Mouse (Mus musculus) heart, embryonic 10.5 days (tissue): ENCODE results near the gene Hcfc2. TPM values are rescaled to one million over a fixed set of nuclear protein-coding genes. Genes with fewer than 3 reads are reported as not detected.

ENCODE experiments used
- DNase-seq: peaks from one replicate; pipeline ENCODE4 v3.0.0-alpha.2; 2017; ENCODE audit warnings: low spot score
- H3K27ac ChIP-seq: fragments of 300-500 bp; sonication (generic); 2 replicates; pipeline ENCODE4 v1.5.1; 2016; ENCODE audit warnings: mild to moderate bottlenecking
- H3K27me3 ChIP-seq: fragments of 300-500 bp; sonication (generic); 2 replicates; pipeline ENCODE4 v1.6.1; 2016; ENCODE audit warnings: mild to moderate bottlenecking; ENCODE audit not compliant: poor library complexity, insufficient read depth, severe bottlenecking
- H3K36me3 ChIP-seq: fragments of 300-500 bp; sonication (generic); 2 replicates; pipeline ENCODE4 v1.6.1; 2016; ENCODE audit warnings: mild to moderate bottlenecking, moderate library complexity
- H3K4me1 ChIP-seq: fragments of 300-500 bp; sonication (generic); 2 replicates; pipeline ENCODE4 v1.6.1; 2016; ENCODE audit warnings: mild to moderate bottlenecking
- H3K4me3 ChIP-seq: fragments of 300-500 bp; sonication (generic); 2 replicates; pipeline ENCODE4 v1.5.1; 2016; ENCODE audit warnings: mild to moderate bottlenecking, moderate library complexity
- H3K9me3 ChIP-seq: fragments of 300-500 bp; sonication (generic); 2 replicates; pipeline ENCODE4 v1.6.1; 2016; ENCODE audit warnings: mild to moderate bottlenecking, moderate library complexity
- WGBS: fragments of 180-500 bp; shearing (Covaris S2); methylation state at CpG from one replicate; pipeline ENCODE4 v1.1.7; 2016; 5-methylcytosine and 5-hydroxymethylcytosine counted together
- polyA plus RNA-seq: library from polyadenylated mRNA; unstranded; fragments of >200 nt; fragmentation: Nextera tagmentation; extraction: Ambion mirVana; gene quantifications from 2 replicates; pipeline ENCODE4 v1.2.1, GENCODE M21; 2016

The Hcfc2 gene
- polyA plus RNA-seq, 1 experiment from 2014 or later = 37.7 TPM

DNA sequence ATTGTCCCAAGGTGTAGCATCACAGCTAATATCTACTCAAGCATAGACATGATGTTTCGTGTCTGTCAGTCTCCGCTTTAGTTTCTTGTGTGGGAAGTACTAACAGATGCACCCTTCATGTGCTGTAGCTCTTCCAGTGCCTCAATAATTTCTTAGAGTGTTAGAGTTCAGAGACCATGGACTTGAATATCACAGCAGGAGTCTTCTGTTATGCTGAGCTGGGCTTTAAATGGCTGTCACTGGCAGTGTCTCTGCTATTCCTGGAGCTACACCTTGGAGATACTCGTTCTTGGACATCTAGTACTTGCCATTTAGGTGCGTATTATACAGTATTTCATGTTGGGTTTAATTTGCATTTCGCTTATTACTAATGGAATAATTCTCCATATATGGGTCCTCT, 49.3 kb downstream of the Hcfc2 start:
- H3K27me3 ChIP-seq = no peaks in the 10 kb centered on the region
- DNase-seq = no peak
- H3K27ac ChIP-seq = no peak overlapping the region
- 88% methylated on average over 5 of the region's 5 CpGs for WGBS
- no peaks in the 10 kb centered on the region for H3K4me1 ChIP-seq
- no peak overlapping the region for H3K4me3 ChIP-seq
- H3K9me3 ChIP-seq = no peaks in the 10 kb centered on the region
- peaks cover 66% of the 10 kb centered on the region for H3K36me3 ChIP-seq

DNA sequence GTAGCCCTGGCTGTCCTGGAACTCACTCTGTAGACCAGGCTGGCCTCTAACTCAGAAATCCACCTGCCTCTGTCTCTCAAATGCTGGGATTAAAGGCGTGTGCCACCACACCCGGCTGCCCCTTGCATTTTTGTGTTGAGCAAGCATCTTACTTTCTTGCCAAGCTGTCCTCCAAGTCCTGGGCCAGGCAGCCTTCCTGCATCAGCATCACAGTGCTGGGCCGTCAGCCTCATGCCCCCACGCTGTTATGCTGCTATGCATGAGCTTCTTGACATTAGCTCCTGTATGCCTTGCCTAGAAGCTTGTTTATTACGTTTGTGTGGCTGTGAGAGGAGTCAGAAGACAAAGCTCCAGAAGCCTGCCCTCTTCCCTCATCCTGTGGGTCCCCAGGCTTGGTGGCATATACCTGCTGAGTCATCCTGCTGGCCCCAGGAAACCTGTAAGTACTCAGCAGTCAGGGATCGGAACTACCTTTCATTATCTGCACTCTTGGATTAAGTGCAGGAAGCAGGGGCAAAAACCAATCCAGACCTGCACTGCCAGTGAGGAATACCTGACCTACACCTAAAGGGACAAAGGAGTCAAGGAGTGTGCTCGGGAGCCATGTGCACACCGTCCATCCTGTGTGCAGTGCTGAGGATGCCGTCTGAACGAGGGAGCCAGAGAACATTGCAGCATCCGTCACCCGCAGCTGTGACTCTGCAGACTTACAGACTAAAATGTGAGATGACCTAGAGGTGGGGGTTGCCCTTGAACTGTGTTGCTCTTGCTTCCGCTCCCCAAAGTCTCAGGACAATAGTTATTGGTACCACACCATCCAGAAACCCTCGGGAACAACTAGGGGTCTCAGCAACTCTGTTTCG, 51.3 kb downstream of the Hcfc2 start:
- WGBS = 85% methylated on average over 15 of the region's 15 CpGs
- Histone ChIP-seq H3K27me3 (no peaks in the 10 kb centered on the region), H3K4me3 (no peak overlapping the region), H3K27ac (no peak overlapping the region), H3K36me3 (peaks cover 77% of the 10 kb centered on the region), H3K4me1 (no peaks in the 10 kb centered on the region), H3K9me3 (no peaks in the 10 kb centered on the region)
- no peak for DNase-seq

- Histone ChIP-seq H3K4me3 (no peak overlapping the region), H3K4me1 (no peaks in the 10 kb centered on the region), H3K36me3 (peaks cover 97% of the 10 kb centered on the region), H3K27ac (no peak overlapping the region), H3K9me3 (no peaks in the 10 kb centered on the region), H3K27me3 (no peaks in the 10 kb centered on the region)
- 95% methylated on average over 6 of the region's 6 CpGs for WGBS
- no peak for DNase-seq
Measured at GRCm38 (mm10) chr10:82750778-82751177, 54.8 kb downstream of the Hcfc2 start.

- WGBS = 86% methylated on average over 3 of the region's 3 CpGs
Measured at GRCm38 (mm10) chr10:82752921-82753320, 57.0 kb downstream of the Hcfc2 start.

DNA sequence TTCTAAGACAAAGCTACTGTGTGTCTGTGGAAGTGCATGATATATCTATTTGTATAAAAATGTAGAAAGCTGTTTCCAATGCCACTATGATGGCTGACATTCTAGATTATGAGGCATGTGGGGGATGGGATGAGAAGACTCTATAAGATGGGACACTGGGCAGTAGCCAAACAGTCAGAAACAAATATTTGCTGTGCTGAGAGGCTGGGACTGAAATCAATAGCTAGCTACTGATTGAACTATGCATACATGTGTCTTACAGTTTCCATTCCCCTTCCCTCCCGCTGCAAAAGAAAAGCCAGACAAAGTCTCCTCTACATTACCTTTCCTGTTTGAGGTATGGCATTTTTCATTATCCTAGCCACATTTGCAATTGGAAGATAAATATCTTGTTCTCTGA, 58.7 kb downstream of the Hcfc2 start:
- Histone ChIP-seq H3K9me3 (no peaks in the 10 kb centered on the region), H3K27ac (no peak overlapping the region), H3K4me1 (no peaks in the 10 kb centered on the region), H3K36me3 (peaks cover 99% of the 10 kb centered on the region), H3K4me3 (no peak overlapping the region), H3K27me3 (no peaks in the 10 kb centered on the region)
- WGBS = 89% methylated on average over 1 of the region's 1 CpGs
- no peak for DNase-seq

More at GRCm38 (mm10) chr10:82752921-82753320, 57.0 kb downstream of the Hcfc2 start:
- H3K27ac ChIP-seq = no peak overlapping the region
- H3K27me3 ChIP-seq = no peaks in the 10 kb centered on the region
- no peaks in the 10 kb centered on the region for H3K4me1 ChIP-seq
- no peak for DNase-seq
- H3K36me3 ChIP-seq = peaks cover 99% of the 10 kb centered on the region
- no peak overlapping the region for H3K4me3 ChIP-seq
- H3K9me3 ChIP-seq = no peaks in the 10 kb centered on the region

GRCm38 (mm10) chr10:82755213-82755890, 59.4 kb downstream of the Hcfc2 start:
- no peaks in the 10 kb centered on the region for H3K9me3 ChIP-seq
- no peaks in the 10 kb centered on the region for H3K27me3 ChIP-seq
- H3K4me3 ChIP-seq = no peak overlapping the region
- no peak overlapping the region for H3K27ac ChIP-seq
- peaks cover 100% of the 10 kb centered on the region for H3K36me3 ChIP-seq
- H3K4me1 ChIP-seq = peaks cover under 1% of the 10 kb centered on the region; the same call in 1 of the 2 replicates
- WGBS = 94% methylated on average over 11 of the region's 11 CpGs
- DNase-seq = no peak

- H3K27me3 ChIP-seq = no peaks in the 10 kb centered on the region
- no peak overlapping the region for H3K27ac ChIP-seq
- WGBS = 93% methylated on average over 9 of the region's 9 CpGs
- H3K9me3 ChIP-seq = no peaks in the 10 kb centered on the region
- peaks cover 100% of the 10 kb centered on the region for H3K36me3 ChIP-seq
- peaks cover 12% of the 10 kb centered on the region for H3K4me1 ChIP-seq
- no peak for DNase-seq
- H3K4me3 ChIP-seq = no peak overlapping the region
Measured at GRCm38 (mm10) chr10:82756466-82756865, 60.5 kb downstream of the Hcfc2 start.

DNA sequence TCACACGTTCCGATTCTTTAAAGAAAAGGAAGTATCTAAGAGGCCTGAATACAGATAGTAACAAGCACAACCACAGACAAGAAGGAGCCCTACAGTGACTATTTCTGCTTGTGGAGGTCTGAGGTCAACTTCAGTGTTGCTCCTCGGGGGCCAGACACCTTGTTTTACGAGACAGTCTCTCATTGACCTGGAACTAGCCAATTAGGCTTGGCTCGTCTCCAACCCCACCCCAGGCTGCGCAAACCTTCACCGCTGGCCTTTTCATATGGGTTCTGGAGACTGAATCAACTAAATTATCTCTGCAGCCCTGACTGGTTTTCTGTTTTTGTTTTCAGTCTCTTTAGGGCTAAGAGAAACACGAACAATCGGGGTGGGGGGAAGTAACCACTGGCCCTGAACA, 61.4 kb downstream of the Hcfc2 start:
- no peak for DNase-seq
- H3K36me3 ChIP-seq = peaks cover 93% of the 10 kb centered on the region
- H3K4me3 ChIP-seq = no peak overlapping the region
- WGBS = 87% methylated on average over 9 of the region's 9 CpGs
- H3K27me3 ChIP-seq = no peaks in the 10 kb centered on the region
- no peak overlapping the region for H3K27ac ChIP-seq
- no peaks in the 10 kb centered on the region for H3K9me3 ChIP-seq
- H3K4me1 ChIP-seq = peaks cover 15% of the 10 kb centered on the region

- H3K9me3 ChIP-seq = no peaks in the 10 kb centered on the region
- H3K27ac ChIP-seq = no peak overlapping the region
- DNase-seq = peak; percentile 64
- H3K36me3 ChIP-seq = peaks cover 82% of the 10 kb centered on the region
- no peak overlapping the region for H3K4me3 ChIP-seq
- 86% methylated on average over 6 of the region's 6 CpGs for WGBS
- no peaks in the 10 kb centered on the region for H3K27me3 ChIP-seq
- H3K4me1 ChIP-seq = peaks cover 16% of the 10 kb centered on the region
Measured at GRCm38 (mm10) chr10:82758368-82758767, 62.4 kb downstream of the Hcfc2 start.

DNA sequence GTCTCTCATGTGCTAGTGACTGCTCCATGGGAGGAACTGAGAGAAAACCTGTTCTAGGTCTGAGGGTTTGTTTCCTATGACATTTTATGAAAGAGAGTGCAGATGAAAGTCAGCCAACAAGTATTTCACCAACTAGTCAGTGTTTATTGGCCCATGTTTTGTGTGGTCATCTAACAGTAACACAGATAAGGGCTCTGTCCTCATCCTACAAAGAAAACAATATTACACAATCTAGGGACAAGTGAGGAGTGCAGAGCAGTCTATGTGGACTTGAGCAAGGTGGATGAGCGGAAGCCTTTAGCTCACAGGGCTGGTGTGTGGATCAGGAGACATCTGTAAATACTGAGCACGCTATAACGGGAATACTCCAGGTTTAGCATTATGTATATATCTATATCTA, 62.9 kb downstream of the Hcfc2 start:
- H3K4me1 ChIP-seq = peaks cover 16% of the 10 kb centered on the region
- no peaks in the 10 kb centered on the region for H3K9me3 ChIP-seq
- peaks cover 77% of the 10 kb centered on the region for H3K36me3 ChIP-seq
- H3K27ac ChIP-seq = no peak overlapping the region
- WGBS = 94% methylated on average over 3 of the region's 3 CpGs
- DNase-seq = no peak
- no peak overlapping the region for H3K4me3 ChIP-seq
- no peaks in the 10 kb centered on the region for H3K27me3 ChIP-seq

DNA sequence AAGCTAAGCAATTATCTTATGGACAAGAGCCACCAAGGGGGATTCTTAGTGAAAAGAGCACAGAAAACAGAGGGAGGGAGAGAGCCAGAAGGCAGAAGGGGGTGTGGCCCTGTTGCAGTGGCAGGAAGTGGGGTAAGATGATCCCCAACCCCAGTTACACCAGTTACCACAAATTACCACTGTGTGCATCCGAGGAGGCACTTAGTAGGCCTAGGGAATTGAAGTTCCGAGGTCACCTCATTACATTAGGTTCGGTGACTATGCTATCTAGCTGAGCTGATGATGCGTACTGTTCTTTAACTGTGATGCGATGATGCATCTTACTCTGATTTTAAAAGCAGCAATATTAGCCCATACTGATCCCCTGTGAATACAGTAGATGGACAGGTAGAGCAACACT, 63.7 kb downstream of the Hcfc2 start:
- H3K27me3 ChIP-seq = no peaks in the 10 kb centered on the region
- no peaks in the 10 kb centered on the region for H3K9me3 ChIP-seq
- 91% methylated on average over 5 of the region's 5 CpGs for WGBS
- no peak overlapping the region for H3K27ac ChIP-seq
- H3K4me1 ChIP-seq = peaks cover 20% of the 10 kb centered on the region
- peaks cover 69% of the 10 kb centered on the region for H3K36me3 ChIP-seq
- DNase-seq = no peak
- no peak overlapping the region for H3K4me3 ChIP-seq

DNA sequence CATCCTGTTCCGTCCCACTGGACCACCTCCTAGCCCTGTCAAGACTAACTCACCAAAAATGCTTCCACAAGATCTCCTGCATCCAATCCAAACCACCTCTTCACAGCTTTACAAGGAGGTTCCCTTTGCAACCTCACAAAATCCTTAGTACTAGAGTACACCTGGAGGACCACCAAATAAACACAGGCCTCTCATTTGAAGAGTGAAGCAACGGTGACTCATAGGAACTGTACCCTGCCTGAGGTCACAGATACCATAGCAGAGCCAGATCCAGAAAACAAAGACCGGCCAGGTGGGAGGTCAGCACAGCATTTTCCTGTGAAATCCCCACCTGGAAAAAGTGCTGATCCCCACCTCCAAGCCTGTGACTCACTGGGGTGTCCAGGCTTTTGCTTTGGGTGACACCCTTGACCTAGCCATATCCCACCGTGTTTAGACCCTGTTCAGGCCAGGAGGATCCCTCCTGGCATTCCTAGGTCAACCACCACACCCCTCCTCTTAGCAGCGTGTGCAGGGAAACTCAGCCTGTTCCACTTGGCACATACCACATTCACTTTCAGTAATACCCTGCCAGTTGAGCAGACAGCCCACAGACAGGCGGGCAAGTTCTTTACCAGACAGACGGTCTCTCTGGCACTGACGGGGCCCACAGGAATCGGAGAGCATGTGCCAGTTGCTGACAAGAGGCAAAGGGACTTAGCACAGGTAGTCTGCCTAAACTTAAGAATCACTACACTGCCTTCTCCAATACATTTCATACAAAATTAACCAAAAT, 65.3 kb downstream of the Hcfc2 start:
- no peaks in the 10 kb centered on the region for H3K27me3 ChIP-seq
- no peaks in the 10 kb centered on the region for H3K9me3 ChIP-seq
- H3K27ac ChIP-seq = no peak overlapping the region
- H3K4me3 ChIP-seq = no peak overlapping the region
- no peak for DNase-seq
- WGBS = 83% methylated on average over 9 of the region's 9 CpGs
- peaks cover 20% of the 10 kb centered on the region for H3K4me1 ChIP-seq
- peaks cover 54% of the 10 kb centered on the region for H3K36me3 ChIP-seq
